Mouse (Mus musculus) ES-E14 (cell line): ENCODE measurements around the gene Dab2ip. TPM values are rescaled to one million over a fixed set of nuclear protein-coding genes. Genes with fewer than 3 reads are reported as not detected.

Source experiments
- DNase-seq: peaks from one replicate; pipeline ENCODE4 v3.0.0-alpha.2; 2013; ENCODE audit warnings: low read depth, low spot score
- H3K27ac ChIP-seq: 2 replicates; pipeline ENCODE4 v1.5.1; 2012; ENCODE audit warnings: low read depth, mild to moderate bottlenecking, low read length, moderate library complexity, mixed read lengths; ENCODE audit not compliant: poor library complexity, insufficient read depth, severe bottlenecking
- H3K36me3 ChIP-seq: 2 replicates; pipeline ENCODE4 v1.6.1; 2012; ENCODE audit warnings: mild to moderate bottlenecking, low read length, moderate library complexity, mixed read lengths; ENCODE audit not compliant: control insufficient read depth, poor library complexity, insufficient read depth, severe bottlenecking
- H3K4me1 ChIP-seq, 2 experiments: fragments of 150-350 bp in 1 of 2; sonication (generic) in 1 of 2; 2 replicates each; pipeline ENCODE4 v1.6.1; 2012; ENCODE audit warnings: low read length in 2 of 2, mild to moderate bottlenecking in 1 of 2, mixed read lengths in 1 of 2; ENCODE audit not compliant: control insufficient read depth in 2 of 2, insufficient read depth in 2 of 2, poor library complexity in 1 of 2
- H3K4me3 ChIP-seq, 2 experiments: fragments of 150-350 bp in 1 of 2; sonication (generic) in 1 of 2; 2 replicates each; pipeline ENCODE4 v1.5.1; 2012; ENCODE audit warnings: low read length in 2 of 2, low read depth in 1 of 2, mild to moderate bottlenecking in 1 of 2, mixed read lengths in 1 of 2; ENCODE audit not compliant: insufficient read depth in 1 of 2, poor library complexity in 1 of 2, severe bottlenecking in 1 of 2
- H3K9ac ChIP-seq: 2 replicates; pipeline ENCODE4 v1.6.1; 2012; ENCODE audit warnings: low read depth, mild to moderate bottlenecking, low read length, mixed read lengths; ENCODE audit not compliant: poor library complexity, insufficient read depth, severe bottlenecking
- H3K9me3 ChIP-seq: fragments of 150-350 bp; sonication (generic); 2 replicates; pipeline ENCODE4 v1.6.1; 2012; ENCODE audit warnings: low read depth, mild to moderate bottlenecking, low read length; ENCODE audit not compliant: control insufficient read depth, insufficient read depth
- CHD2 ChIP-seq: IDR thresholded peaks from 2 replicates; pipeline ENCODE4 v1.6.1; 2014; ENCODE audit warnings: mild to moderate bottlenecking, low read depth, low read length, inconsistent platforms
- HCFC1 ChIP-seq: IDR thresholded peaks from 2 replicates; pipeline ENCODE4 v1.6.1; 2012; ENCODE audit warnings: low read length, inconsistent platforms, borderline replicate concordance; ENCODE audit not compliant: insufficient read depth
- MAFK ChIP-seq: IDR thresholded peaks from 2 replicates; pipeline ENCODE4 v1.6.1; 2014; ENCODE audit warnings: mild to moderate bottlenecking, low read depth, low read length, inconsistent platforms; ENCODE audit not compliant: insufficient read depth
- ZC3H11A ChIP-seq: IDR thresholded peaks from 2 replicates; pipeline ENCODE4 v1.6.1; 2012; ENCODE audit warnings: low read depth, mild to moderate bottlenecking, inconsistent platforms, low read length, borderline replicate concordance
- ZNF384 ChIP-seq: IDR thresholded peaks from 2 replicates; pipeline ENCODE4 v1.6.1; 2012; ENCODE audit warnings: low read depth, low read length, inconsistent platforms
- in situ Hi-C, 2 experiments: fragments of 600-800 bp; cut with MboI; formaldehyde crosslinking; loops; one replicate each; pipeline ENCODE4 v1.15.1; 2025; ENCODE audit warnings: low sequenced_read_pairs in 2 of 2, inconsistent platforms in 1 of 2; ENCODE audit not compliant: unreplicated experiment in 2 of 2
- total RNA-seq: library from RNA; depleted of rRNA; stranded (reverse); fragments of 300-350 nt; gene quantifications from 2 replicates; pipeline ENCODE4 v1.2.3, GENCODE M21; 2012

The Dab2ip gene
- total RNA-seq, 1 experiment: 46.9 TPM

DNA sequence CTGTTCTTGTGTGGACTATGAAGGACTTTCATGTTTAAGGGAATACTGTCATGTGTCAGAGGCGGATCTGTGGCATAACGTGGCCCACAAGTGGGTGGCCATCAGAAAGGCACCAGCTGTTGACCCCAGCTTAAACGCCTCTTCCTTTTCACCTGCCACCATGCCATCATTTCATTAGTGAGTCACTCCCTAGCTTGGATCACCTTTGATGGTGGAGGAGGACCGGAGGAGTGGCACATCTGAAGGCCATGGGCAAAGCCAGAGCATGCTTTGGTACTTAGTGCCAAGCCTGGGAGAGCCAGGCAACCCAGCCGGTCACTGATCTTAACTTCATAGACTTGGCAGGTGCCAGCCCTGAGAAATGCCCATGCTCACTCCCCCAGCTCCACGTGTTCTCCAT is 96.7 kb downstream of the Dab2ip start:
- Histone ChIP-seq H3K4me3 (no peak overlapping the region), H3K9ac (no peak overlapping the region), H3K4me1 (peaks cover 0 to 7% of the 10 kb centered on the region in 2 experiments; a peak in 1 of 4 replicates), H3K9me3 (no peaks in the 10 kb centered on the region), H3K36me3 (peaks cover 1% of the 10 kb centered on the region; the same call in 1 of the 2 replicates), H3K27ac (no peak overlapping the region)
- no peak for TF ChIP-seq MAFK
- TF ChIP-seq CHD2: no peak
- TF ChIP-seq HCFC1: no peak
- no peak for TF ChIP-seq ZC3H11A
- TF ChIP-seq ZNF384: no peak
- in situ Hi-C loops: loop anchor here in 1 of 2 experiments (5.0 kb wide), 1 partner anchor 253 kb away; no protein-coding TSS in a partner anchor
- DNase-seq: no peak

DNA sequence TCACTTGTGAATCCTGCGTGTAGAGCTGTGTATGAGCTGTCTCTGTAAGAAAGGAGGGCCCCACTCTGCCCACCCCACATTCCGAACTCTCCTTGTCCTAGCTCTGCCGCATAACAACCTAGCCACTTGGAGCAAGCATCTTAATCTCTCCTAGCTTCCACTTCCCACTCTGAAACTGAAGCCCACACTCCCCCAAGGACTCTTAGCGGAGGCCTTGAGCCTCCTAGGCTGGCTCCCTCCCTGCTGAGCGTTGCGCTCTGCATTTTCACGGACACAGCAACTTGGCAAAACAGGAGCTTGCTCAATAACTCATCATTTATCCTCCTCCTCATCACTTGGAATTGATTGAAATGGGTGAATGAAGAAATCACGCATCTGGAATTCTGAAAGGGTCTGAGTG is 97.9 kb downstream of the Dab2ip start:
- H3K36me3 ChIP-seq: peaks cover 1% of the 10 kb centered on the region; the same call in 1 of the 2 replicates
- H3K9me3 ChIP-seq: no peaks in the 10 kb centered on the region
- no peak for DNase-seq
- no peak for TF ChIP-seq ZC3H11A
- TF ChIP-seq MAFK: no peak
- TF ChIP-seq CHD2: no peak
- no peak for TF ChIP-seq HCFC1
- no peak for TF ChIP-seq ZNF384
- no peak overlapping the region for H3K27ac ChIP-seq
- H3K4me1 ChIP-seq: peaks cover 0 to 11% of the 10 kb centered on the region in 2 experiments; a peak in 2 of 4 replicates
- no peak overlapping the region for H3K9ac ChIP-seq
- in situ Hi-C loops: no loop called here
- no peak overlapping the region for H3K4me3 ChIP-seq

- peaks cover 2 to 10% of the 10 kb centered on the region in 2 experiments; a peak in 2 of 4 replicates for H3K4me1 ChIP-seq
- no peak overlapping the region for H3K4me3 ChIP-seq
- no peak overlapping the region for H3K9ac ChIP-seq
- no peak for DNase-seq
- TF ChIP-seq ZC3H11A (no peak), CHD2 (no peak), MAFK (no peak), ZNF384 (no peak), HCFC1 (no peak)
- in situ Hi-C loops: no loop called here
- H3K9me3 ChIP-seq: no peaks in the 10 kb centered on the region
- H3K36me3 ChIP-seq: no peaks in the 10 kb centered on the region
- no peak overlapping the region for H3K27ac ChIP-seq
Observed at GRCm38 (mm10) chr2:35658311-35658710, 100.2 kb downstream of the Dab2ip start.

DNA sequence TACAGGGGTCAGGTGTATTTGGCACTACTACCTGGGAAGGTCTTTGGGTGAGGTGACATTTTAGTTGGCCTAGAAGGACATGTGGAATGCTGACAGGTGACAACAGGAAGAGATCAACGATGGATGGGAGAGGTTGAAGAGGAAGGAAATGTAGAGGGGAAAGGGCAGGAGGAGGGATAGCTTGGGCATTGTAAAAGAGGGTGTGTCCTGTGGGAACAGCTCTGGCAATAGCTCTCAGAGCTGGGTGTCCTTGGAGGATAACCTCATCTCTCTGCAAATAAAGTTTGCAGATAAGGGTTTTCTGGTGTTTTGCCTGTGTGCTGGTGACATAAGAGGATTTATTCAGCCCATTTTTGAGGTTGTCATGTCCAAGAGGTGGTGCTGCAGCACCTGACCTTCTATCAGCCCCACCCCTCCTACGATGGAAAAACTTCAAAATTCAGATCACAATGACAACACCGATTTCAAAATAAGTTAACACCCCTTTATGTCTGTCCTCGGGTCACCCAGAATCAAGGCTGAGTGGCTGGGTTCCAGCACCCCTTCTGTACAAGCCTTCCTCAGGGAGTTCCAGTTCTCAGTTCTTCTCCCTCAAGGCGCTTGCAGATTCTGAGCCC is 101.6 kb downstream of the Dab2ip start:
- no peaks in the 10 kb centered on the region for H3K9me3 ChIP-seq
- no peak overlapping the region for H3K27ac ChIP-seq
- no peak for DNase-seq
- TF ChIP-seq HCFC1: no peak
- TF ChIP-seq CHD2: no peak
- TF ChIP-seq ZNF384: no peak
- no peak for TF ChIP-seq ZC3H11A
- TF ChIP-seq MAFK: no peak
- H3K4me3 ChIP-seq: no peak overlapping the region
- peaks cover 3 to 21% of the 10 kb centered on the region in 2 experiments; a peak in 3 of 4 replicates for H3K4me1 ChIP-seq
- H3K36me3 ChIP-seq: no peaks in the 10 kb centered on the region
- H3K9ac ChIP-seq: no peak overlapping the region
- in situ Hi-C loops: no loop called here
